Mouse (Mus musculus) Muller cell, postnatal 12 days (primary cell): ENCODE data around the gene Dera.

ENCODE experiments used
- DNase-seq: peaks from one replicate; pipeline ENCODE4 v3.0.0-alpha.2; 2015; ENCODE audit errors: inconsistent ontology term

The Dera gene

GRCm38 (mm10) chr6:137806342-137806741 is 52.0 kb downstream of the Dera start:
- DNase-seq, result no peak

DNA sequence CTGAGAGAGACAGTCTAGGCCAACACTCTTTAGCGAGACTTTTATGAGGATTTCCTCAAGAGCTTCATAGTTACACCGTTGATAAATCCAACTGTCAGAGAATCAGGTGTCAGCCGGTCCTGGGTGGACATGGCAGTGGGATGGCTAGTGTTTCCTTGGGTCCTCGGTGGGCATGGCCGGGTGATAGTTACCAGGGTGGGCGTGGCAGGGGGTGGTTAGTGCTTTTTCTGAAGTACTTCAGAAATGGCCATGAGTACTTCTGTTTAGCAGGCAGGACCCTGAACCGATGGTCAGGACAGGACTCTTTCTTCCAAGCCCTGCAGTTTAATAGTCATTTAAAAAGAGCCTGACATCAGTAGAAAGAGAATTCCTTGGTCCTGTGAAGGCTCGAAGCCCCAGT is 52.5 kb downstream of the Dera start:
- DNase-seq, result no peak

- DNase-seq, result no peak
Measured at GRCm38 (mm10) chr6:137807296-137807695, 53.0 kb downstream of the Dera start.

DNA sequence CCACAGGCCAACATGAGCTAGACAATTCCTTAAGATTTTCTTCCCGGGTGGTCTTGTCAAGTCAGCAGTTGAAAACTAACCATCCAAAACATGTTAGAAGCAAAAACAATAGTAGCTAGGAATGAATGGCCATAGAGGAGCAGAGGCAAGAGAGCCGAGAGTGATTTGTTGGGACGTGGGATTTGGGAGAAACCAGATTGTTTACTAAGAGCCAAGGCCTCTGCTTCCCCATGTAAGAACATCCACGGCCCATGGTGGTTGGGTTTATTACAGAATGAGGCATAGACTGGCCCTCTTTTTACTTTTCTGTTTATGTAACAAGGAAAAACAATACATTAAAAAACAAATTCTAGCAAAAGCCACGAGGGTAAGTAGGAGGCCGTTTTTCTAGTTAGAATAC is 54.4 kb downstream of the Dera start:
- DNase-seq, result no peak

DNA sequence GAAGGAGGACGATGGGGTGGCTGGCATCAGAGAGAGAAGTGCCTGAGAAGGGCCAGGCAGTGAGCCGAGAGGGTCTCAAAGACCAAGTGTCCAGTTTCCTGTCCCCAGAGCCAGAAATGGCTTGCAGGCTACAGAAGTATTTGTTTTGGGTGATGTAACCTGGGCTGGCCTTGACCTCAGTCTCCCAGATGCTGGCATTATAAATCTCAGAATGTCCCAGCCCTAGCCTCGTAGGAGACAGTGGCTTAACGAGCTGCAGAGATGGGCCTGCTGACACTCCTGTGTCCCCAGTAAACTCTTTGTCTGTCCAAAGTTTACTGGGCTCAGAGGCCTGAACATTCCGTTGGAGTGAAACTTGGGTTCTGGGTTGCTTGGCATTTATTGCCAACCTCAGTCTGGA is 55.8 kb downstream of the Dera start:
- no peak for DNase-seq

- DNase-seq, result no peak
Measured at GRCm38 (mm10) chr6:137814006-137814405, 59.7 kb downstream of the Dera start.

- DNase-seq, result no peak
Measured at GRCm38 (mm10) chr6:137816508-137816907, 62.2 kb downstream of the Dera start.

DNA sequence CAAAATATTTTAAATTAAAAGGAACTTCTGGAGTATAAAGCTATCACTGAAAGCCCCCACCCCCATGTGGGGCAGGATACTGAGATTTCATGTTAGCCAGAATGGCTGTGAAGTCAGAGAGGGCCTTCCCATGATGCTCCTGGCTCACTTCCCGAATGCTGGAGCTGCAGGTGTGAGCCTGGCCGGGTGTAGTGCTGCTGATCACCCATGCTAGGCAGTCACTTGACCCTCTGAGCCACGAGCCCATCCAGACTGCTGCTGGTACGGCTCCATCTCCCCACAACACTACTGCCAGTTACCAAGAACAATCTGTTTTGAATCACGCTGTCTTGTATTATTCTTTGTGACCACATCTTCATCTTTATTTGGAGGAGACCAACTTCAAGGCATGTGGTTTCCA is 68.2 kb downstream of the Dera start:
- DNase-seq, result no peak

DNA sequence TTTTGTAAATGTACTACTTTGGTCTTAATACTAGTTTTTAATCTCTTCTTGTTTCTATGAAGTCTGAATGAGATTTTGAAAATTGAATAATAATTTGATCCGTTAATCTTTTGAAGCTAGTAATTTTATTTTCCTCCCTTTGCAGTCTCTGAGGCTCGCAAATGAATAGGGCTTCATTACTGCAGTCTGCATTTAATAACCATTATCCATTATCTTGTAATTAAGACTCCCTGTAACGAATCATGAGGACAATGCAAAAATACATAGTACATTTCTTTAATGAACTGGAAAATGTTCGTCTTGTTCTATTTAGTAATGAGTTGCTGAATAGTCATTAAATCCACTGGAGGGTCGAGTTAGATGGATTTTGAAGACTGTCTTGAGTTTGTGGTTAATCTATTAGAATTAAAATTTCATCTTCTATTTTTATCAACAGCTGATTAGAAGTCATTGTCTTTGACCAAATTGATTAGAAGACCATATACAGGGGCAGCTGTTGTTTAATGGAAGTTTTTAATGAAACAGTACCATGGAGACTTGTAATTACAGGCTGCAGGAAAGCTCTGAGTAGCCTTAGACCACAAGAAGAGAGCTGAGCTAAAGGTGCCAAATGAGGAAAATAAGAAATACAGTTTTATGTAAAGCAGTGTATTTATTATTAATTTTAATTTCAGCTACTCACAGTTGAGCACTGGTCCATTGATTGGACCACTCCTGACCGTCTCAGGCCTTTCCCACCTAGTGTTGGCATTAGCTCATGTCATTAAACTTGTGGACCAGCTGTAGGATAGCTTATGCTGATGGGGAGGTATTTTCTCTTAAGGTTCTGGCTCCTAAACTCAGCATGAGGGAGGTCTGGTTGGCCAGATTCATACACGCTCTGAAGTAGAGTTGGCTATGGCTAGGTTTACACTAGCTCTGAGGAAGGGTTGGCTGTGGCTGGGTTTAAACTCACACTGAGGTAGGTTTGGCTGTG is 70.0 kb downstream of the Dera start:
- peak; percentile 9 for DNase-seq

DNA sequence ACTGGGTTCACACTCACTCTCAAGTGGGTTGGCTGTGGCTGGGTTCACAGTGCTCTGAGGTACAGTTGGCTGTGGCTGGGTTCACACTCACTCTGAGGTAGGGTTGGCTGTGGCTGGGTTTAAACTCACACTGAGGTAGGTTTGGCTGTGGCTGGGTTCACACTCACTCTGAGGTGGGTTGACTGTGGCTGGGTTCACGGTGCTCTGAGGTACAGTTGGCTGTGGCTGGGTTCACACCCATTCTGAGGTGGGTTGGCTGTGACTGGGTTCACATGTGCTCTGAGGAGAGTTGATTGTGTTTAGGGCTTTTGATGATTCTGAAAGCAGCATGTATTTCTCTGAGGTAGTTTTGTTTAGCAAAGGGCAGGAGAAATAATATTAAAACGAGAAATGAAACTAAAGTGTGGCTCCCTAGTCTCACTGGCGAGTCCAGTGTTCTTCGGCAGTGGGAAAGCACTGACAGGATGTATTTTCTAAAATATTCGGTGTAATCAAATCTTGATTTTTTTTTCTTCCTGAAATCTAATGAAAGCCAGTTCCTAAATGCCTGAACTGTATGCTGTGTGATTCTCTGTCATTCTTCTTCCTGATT is 70.8 kb downstream of the Dera start:
- no peak for DNase-seq

- DNase-seq, result no peak
Measured at GRCm38 (mm10) chr6:137829056-137829776, 74.9 kb downstream of the Dera start.

DNA sequence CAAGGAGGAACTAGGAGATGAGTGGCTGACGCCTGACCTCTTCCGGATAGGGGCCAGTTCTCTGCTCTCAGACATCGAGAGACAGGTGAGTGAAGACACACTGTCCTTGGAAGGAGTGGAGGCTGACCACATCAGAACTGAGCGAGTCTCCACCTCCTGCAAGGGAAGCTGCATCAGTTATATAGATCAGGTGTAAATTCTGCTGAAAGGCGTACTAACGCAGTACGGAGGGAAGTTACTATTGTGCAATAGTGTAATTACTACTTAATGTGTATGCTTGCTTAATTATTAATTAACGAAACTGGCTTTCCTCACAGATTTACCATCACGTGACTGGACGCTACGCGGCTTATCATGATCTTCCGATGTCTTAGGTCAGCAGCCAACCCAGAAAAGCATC is 82.5 kb downstream of the Dera start:
- no peak for DNase-seq

GRCm38 (mm10) chr6:137843337-137843736 is 89.0 kb downstream of the Dera start:
- DNase-seq, result no peak

- DNase-seq, result no peak
Measured at GRCm38 (mm10) chr6:137857198-137858194, 103.2 kb downstream of the Dera start.

GRCm38 (mm10) chr6:137869903-137870580 is 115.7 kb downstream of the Dera start:
- no peak for DNase-seq

GRCm38 (mm10) chr6:137870667-137871066 is 116.3 kb downstream of the Dera start:
- no peak for DNase-seq

DNA sequence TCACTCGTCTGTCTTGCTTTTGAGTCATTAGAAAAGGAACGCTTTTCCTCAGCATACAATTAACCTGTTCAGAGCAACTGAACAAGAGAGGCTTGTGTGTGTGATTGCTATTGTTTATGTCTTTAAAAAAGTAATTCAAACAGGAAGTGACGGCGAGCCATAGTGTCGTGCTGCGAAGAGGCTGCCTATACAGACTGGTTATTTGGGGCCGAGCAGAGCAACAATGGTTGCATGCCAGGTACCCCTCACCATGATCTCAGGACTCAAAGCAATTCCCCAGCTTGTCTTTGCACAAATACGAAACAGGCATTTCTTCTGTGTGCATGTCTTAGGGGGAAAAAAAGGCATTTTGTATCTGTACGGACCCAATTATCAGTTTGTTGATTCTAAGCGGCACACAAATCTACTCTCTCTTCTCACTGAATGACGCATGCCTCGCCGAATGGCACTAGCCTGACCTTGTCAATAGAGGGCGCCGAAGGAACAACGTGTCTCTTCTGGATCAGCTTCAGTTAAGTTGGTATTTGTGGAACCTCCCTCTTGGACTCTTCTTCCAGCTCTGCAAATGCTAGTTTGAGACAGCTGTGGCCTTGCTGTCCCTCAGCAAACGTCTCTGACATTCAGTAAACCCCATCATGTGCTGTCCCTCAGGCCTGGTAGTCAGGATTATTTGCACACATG is 117.8 kb downstream of the Dera start:
- DNase-seq, result peak; percentile 34

GRCm38 (mm10) chr6:137874471-137875244 is 120.3 kb downstream of the Dera start:
- no peak for DNase-seq

DNA sequence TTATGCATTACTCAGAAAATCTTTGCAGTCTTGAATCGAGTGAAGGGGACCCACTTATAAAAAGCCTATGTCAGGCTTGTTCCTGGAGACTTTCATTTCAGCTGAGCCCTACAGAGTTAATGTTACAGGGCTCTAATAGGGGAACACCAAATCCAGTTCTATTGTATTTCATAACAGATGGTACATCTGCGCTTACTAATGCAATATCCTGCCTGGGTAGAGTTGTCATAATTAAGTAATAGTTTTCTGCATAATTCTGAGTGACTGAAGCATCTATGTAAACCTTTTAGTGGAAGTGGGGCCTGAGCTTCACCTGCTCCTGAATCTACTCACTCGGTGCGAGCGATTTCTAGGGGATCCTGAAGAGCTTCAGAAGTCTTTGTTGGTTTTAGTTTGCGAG is 131.3 kb downstream of the Dera start:
- DNase-seq, result no peak
